Mouse (Mus musculus): ENCODE measurements around the gene Ogdh. TPM values are rescaled to one million over a fixed set of nuclear protein-coding genes. Genes with fewer than 3 reads are reported as not detected.

Ogdh gene
- polyA plus RNA-seq, 1 experiment from 2014 or later, result 187 TPM

DNA sequence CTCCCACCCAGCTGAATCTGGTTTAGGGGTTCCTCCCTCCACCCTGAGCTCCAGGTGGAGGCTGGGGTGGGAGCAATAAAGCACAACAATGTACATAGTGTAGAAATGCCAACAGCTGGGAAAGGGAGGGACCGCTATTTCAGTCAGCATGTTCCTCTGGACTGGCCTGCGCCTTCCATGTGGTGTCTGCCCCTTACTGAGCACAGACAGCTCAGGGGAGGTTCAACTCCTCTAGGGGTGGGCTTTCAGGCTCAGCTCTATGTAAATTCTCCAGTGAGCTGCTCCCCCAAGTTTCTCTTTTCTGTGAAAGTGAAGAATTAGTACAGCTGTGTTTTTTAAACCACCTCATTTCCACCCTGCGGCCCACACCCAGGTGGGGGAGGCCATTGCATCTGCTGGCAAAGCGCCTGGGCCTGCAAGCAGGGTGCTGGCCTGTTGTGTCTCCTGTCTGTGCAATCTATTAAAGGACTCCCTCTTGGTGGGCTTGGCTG is 114.2 kb downstream of the Ogdh start:
- no peaks in the 10 kb centered on the region for H3K9me3 ChIP-seq
- no peak for DNase-seq (ENCODE audit: low spot score)
- peaks cover 26% of the 10 kb centered on the region for H3K4me1 ChIP-seq
- H3K36me3 ChIP-seq, result peaks cover 52% of the 10 kb centered on the region
- WGBS, result 78% methylated on average over 4 of the region's 4 CpGs
- H3K27me3 ChIP-seq (ENCODE audit: insufficient read depth, poor library complexity, severe bottlenecking), result no peaks in the 10 kb centered on the region
- H3K4me3 ChIP-seq, result no peak overlapping the region
- H3K27ac ChIP-seq, result peak overlapping the region; percentile 8; the same call in 1 of the 2 replicates

Small RNA genes within 50 kb of the gene (microRNA-seq; reads per million reads assigned to microRNA genes)
- gene Mir7651, result not detected

Other genes starting within 250 kb of the Ogdh start
- gene Camk2b, start 225.3 kb upstream of the Ogdh start, polyA plus RNA-seq (2016; fragmentation: Nextera tagmentation; extraction: Ambion mirVana), result 1.8 and 2.3 TPM in 2 replicates
- gene A730071L15Rik, start 91.6 kb upstream of the Ogdh start, polyA plus RNA-seq (2016; fragmentation: Nextera tagmentation; extraction: Ambion mirVana), result 0.14 and 0.43 TPM in 2 replicates
- gene Nudcd3, start 91.2 kb upstream of the Ogdh start, polyA plus RNA-seq (2016; fragmentation: Nextera tagmentation; extraction: Ambion mirVana), result 37.1 and 37.4 TPM in 2 replicates
- 0.06 TPM in 1 of 2 replicates, not detected in the other for gene Npc1l1, start 61.5 kb upstream of the Ogdh start, polyA plus RNA-seq (2016; fragmentation: Nextera tagmentation; extraction: Ambion mirVana)
- 93.7 and 111 TPM in 2 replicates for gene Ddx56, start 23.9 kb upstream of the Ogdh start, polyA plus RNA-seq (2016; fragmentation: Nextera tagmentation; extraction: Ambion mirVana)
- 85.6 and 101 TPM in 2 replicates for gene Tmed4, start 16.8 kb upstream of the Ogdh start, polyA plus RNA-seq (2016; fragmentation: Nextera tagmentation; extraction: Ambion mirVana)
- 8.1 and 10.2 TPM in 2 replicates for gene Zmiz2, start 97.4 kb downstream of the Ogdh start, polyA plus RNA-seq (2016; fragmentation: Nextera tagmentation; extraction: Ambion mirVana)
- gene Ppia, start 123.8 kb downstream of the Ogdh start, polyA plus RNA-seq (2016; fragmentation: Nextera tagmentation; extraction: Ambion mirVana), result 4,882 and 5,148 TPM in 2 replicates
- gene H2afv, start 152.8 kb downstream of the Ogdh start, polyA plus RNA-seq (2016; fragmentation: Nextera tagmentation; extraction: Ambion mirVana), result 303 and 415 TPM in 2 replicates
- gene Purb, start 184.3 kb downstream of the Ogdh start, polyA plus RNA-seq (2016; fragmentation: Nextera tagmentation; extraction: Ambion mirVana), result 21.0 and 24.4 TPM in 2 replicates
- 0.69 and 1.6 TPM in 2 replicates for gene Myo1g, start 229.3 kb downstream of the Ogdh start, polyA plus RNA-seq (2016; fragmentation: Nextera tagmentation; extraction: Ambion mirVana)